Mouse (Mus musculus) spleen, adult 2 months (tissue): ENCODE results near the gene Aldh16a1. TPM values are rescaled to one million over a fixed set of nuclear protein-coding genes. Genes with fewer than 3 reads are reported as not detected.
"Not testable (repeated sequence)": the region's sequence is repeated elsewhere in the genome, so short reads cannot be mapped to it uniquely, and the experiment has no call there.

Experiments
- DNase-seq, 2 experiments: peaks; one replicate each; pipeline versions ENCODE4 v3.0.0 to v3.0.0-alpha.2; 2012 to 2021; ENCODE audit warnings: low spot score in 2 of 2, low read depth in 1 of 2
- H3K27ac ChIP-seq: fragments of 200-500 bp; 2 replicates; pipeline ENCODE4 v1.5.1; 2012; ENCODE audit warnings: low read length, inconsistent platforms; ENCODE audit not compliant: insufficient read depth
- H3K27me3 ChIP-seq: fragments of 200-500 bp; 2 replicates; pipeline ENCODE4 v1.6.1; 2012; ENCODE audit warnings: mild to moderate bottlenecking, moderate library complexity, low read length, inconsistent platforms; ENCODE audit not compliant: control insufficient read depth, insufficient read depth
- H3K36me3 ChIP-seq: fragments of 200-500 bp; 2 replicates; pipeline ENCODE4 v1.6.1; 2012; ENCODE audit warnings: mild to moderate bottlenecking, low read length, inconsistent platforms; ENCODE audit not compliant: control insufficient read depth, insufficient read depth
- H3K4me1 ChIP-seq: fragments of 200-500 bp; 2 replicates; pipeline ENCODE4 v1.6.1; 2011; ENCODE audit warnings: inconsistent platforms; ENCODE audit not compliant: control insufficient read depth, insufficient read depth, insufficient read length
- H3K4me3 ChIP-seq: fragments of 200-500 bp; 2 replicates; pipeline ENCODE4 v1.5.1; 2011; ENCODE audit warnings: mild to moderate bottlenecking, inconsistent platforms; ENCODE audit not compliant: insufficient read depth, insufficient read length; ENCODE audit errors: extremely low read depth
- CTCF ChIP-seq: fragments of 200-500 bp; IDR thresholded peaks from 2 replicates; pipeline ENCODE4 v1.5.1; 2011; ENCODE audit warnings: mild to moderate bottlenecking, inconsistent platforms; ENCODE audit not compliant: insufficient read depth, insufficient read length, insufficient replicate concordance; ENCODE audit errors: extremely low read depth
- POLR2A ChIP-seq: fragments of 200-500 bp; IDR thresholded peaks from 2 replicates; pipeline ENCODE4 v1.6.1; 2011; ENCODE audit warnings: low read depth, low read length, inconsistent platforms
- WGBS: fragments of 180-500 bp; shearing (Covaris S2); methylation state at CpG from one replicate; pipeline ENCODE4 v1.1.7; 2018; 5-methylcytosine and 5-hydroxymethylcytosine counted together
- polyA plus RNA-seq: library from polyadenylated mRNA; depleted of rRNA; stranded (reverse); fragments of >200 nt; gene quantifications from 2 replicates; pipeline ENCODE4 v1.2.3, GENCODE M21; 2012

Gene Aldh16a1
- polyA plus RNA-seq, 1 experiment = 93.0 TPM

GRCm38 (mm10) chr7:45117566-45117965 is 36.8 kb downstream of the Aldh16a1 start:
- Histone ChIP-seq H3K4me1 (peaks cover 28% of the 10 kb centered on the region; the same call in 1 of the 2 replicates), H3K27me3 (no peaks in the 10 kb centered on the region)

GRCm38 (mm10) chr7:45113476-45113875 is 40.9 kb downstream of the Aldh16a1 start:
- 77% methylated on average over 2 of the region's 2 CpGs for WGBS
- H3K27ac ChIP-seq = no peak overlapping the region
- H3K4me3 ChIP-seq = no peak overlapping the region
- no peaks in the 10 kb centered on the region for H3K27me3 ChIP-seq
- H3K4me1 ChIP-seq = peaks cover 7% of the 10 kb centered on the region; the same call in 1 of the 2 replicates
- no peak for TF ChIP-seq CTCF
- no peak for TF ChIP-seq POLR2A
- DNase-seq = no peak
- H3K36me3 ChIP-seq = 0 out of 2 replicates have a peak, but pooled peaks cover 2% of the 10 kb centered on the region

More at GRCm38 (mm10) chr7:45117566-45117965, 36.8 kb downstream of the Aldh16a1 start:
- H3K4me3 ChIP-seq = peak overlapping the region; percentile 8; the same call in 1 of the 2 replicates
- WGBS = 32% methylated on average over 8 of the region's 8 CpGs
- peak overlapping the region; percentile 69 for H3K27ac ChIP-seq
- DNase-seq = peak in 1 of 2 experiments; percentile 53
- TF ChIP-seq POLR2A (no peak), CTCF (no peak)
- peaks cover 9% of the 10 kb centered on the region for H3K36me3 ChIP-seq

- no peaks in the 10 kb centered on the region for H3K27me3 ChIP-seq
- TF ChIP-seq CTCF (no peak), POLR2A (no peak)
- WGBS = 85% methylated on average over 3 of the region's 3 CpGs
- no peak overlapping the region for H3K27ac ChIP-seq
- H3K4me1 ChIP-seq = peaks cover 2% of the 10 kb centered on the region; the same call in 1 of the 2 replicates
- H3K36me3 ChIP-seq = 0 out of 2 replicates have a peak, but pooled peaks cover 2% of the 10 kb centered on the region
- DNase-seq = no peak
- H3K4me3 ChIP-seq = no peak overlapping the region
Measured at GRCm38 (mm10) chr7:45112529-45112928, 41.9 kb downstream of the Aldh16a1 start.

GRCm38 (mm10) chr7:45111940-45112339 is 42.4 kb downstream of the Aldh16a1 start:
- Histone ChIP-seq H3K27ac (no peak overlapping the region), H3K4me1 (peaks cover 2% of the 10 kb centered on the region; the same call in 1 of the 2 replicates), H3K4me3 (no peak overlapping the region), H3K36me3 (0 out of 2 replicates have a peak, but pooled peaks cover 2% of the 10 kb centered on the region), H3K27me3 (no peaks in the 10 kb centered on the region)
- TF ChIP-seq POLR2A (no peak), CTCF (no peak)
- WGBS = 72% methylated on average over 2 of the region's 2 CpGs
- DNase-seq = no peak

GRCm38 (mm10) chr7:45110089-45110488 is 44.3 kb downstream of the Aldh16a1 start:
- H3K4me3 ChIP-seq, DNase-seq, H3K4me1 ChIP-seq, H3K27me3 ChIP-seq, H3K36me3 ChIP-seq, H3K27ac ChIP-seq: not testable (repeated sequence)
- 75% methylated on average over 4 of the region's 4 CpGs for WGBS

GRCm38 (mm10) chr7:45107052-45107645 is 47.2 kb downstream of the Aldh16a1 start:
- TF ChIP-seq POLR2A = no peak
- no peak for TF ChIP-seq CTCF
- Histone ChIP-seq H3K4me3 (no peak overlapping the region), H3K27me3 (no peaks in the 10 kb centered on the region), H3K4me1 (peaks cover 5% of the 10 kb centered on the region), H3K27ac (no peak overlapping the region), H3K36me3 (no peaks in the 10 kb centered on the region)
- no peak for DNase-seq
- WGBS = 46% methylated on average over 5 of the region's 5 CpGs

- no peak overlapping the region for H3K4me3 ChIP-seq
- DNase-seq = no peak
- 82% methylated on average over 6 of the region's 6 CpGs for WGBS
- TF ChIP-seq POLR2A (no peak), CTCF (no peak)
- peaks cover 5% of the 10 kb centered on the region for H3K4me1 ChIP-seq
- H3K27me3 ChIP-seq = no peaks in the 10 kb centered on the region
- H3K36me3 ChIP-seq = no peaks in the 10 kb centered on the region
- peak overlapping the region; percentile 9; the same call in 1 of the 2 replicates for H3K27ac ChIP-seq
Measured at GRCm38 (mm10) chr7:45106441-45106840, 47.9 kb downstream of the Aldh16a1 start.
